Mouse (Mus musculus) heart, postnatal 14 days (tissue): ENCODE measurements around the gene Lypd9. TPM values are rescaled to one million over a fixed set of nuclear protein-coding genes. Genes with fewer than 3 reads are reported as not detected.
"Not testable (repeated sequence)": the region's sequence is repeated elsewhere in the genome, so short reads cannot be mapped to it uniquely, and the experiment has no call there.

Experiments
- DNase-seq, 2 experiments: peaks; one replicate each; pipeline ENCODE4 v3.0.0; 2021 to 2022
- intact Hi-C: fragments of 180-260 bp; cut with DNase I; formaldehyde crosslinking; loops from one replicate; pipeline ENCODE4 v1.15.1; 2025
- long read RNA-seq, 2 experiments: library from polyadenylated mRNA; stranded (forward); transcript quantifications; one replicate each; pipeline ENCODE4 v2.0.0; 2021
- total RNA-seq, 2 experiments: library from RNA; stranded (reverse); gene quantifications; 2 replicates each; pipeline ENCODE4 v1.2.3; 2021

The Lypd9 gene
- total RNA-seq: not detected
- long read RNA-seq, experiment 1: 0 reads
- long read RNA-seq, experiment 2: 0 reads

DNA sequence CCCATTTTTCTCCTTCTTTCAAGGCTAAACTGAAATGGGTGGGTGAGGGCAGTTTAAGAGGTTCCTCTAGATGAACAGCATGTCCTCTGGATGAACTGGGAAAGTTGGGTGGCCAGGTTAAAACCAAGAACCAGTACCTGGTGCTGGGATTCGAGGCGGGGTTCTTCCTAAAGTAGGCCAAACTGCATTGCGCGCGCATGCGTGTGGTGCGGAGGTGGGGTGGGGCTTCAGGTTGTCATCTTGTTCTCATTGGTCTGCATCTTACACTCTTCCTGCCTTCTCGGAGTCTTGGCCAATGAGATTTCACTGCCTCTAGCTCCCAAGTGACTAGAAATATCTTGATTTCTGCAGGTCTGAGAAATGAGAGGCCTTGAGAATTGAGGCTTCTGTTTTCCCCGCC is at the start of gene Lypd9:
Gene Lypd9, minus strand, starts transcription at position 165 of the 400 bp plus-strand sequence.
- intact Hi-C loops: no loop called here
- DNase-seq: no peak

DNA sequence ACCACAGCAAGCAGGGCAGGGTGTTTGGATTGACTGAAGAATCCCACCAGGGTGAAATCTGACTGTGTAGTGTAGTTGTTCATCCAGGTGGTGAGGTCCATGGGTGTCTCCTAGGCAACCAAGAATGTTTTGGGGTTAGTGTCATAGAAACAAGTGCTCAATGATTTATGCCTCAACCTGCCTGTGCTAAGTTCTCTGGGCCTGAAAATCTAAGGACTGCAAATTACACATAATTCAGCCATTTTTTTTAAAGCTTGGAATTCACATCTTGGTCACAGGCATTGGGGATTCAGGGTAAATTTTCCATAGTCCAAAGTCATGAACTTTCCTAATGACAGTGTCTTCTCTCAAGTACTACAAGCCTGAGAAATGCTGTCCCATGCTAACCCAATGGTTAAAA is 49.7 kb upstream of the Lypd9 start, which contains the start of gene Olfr331:
Gene Olfr331, minus strand, starts transcription at position 101 of the 400 bp plus-strand sequence.
- intact Hi-C loops: loop anchor here (5.0 kb wide), 1 partner anchor 100 kb away; no protein-coding TSS in a partner anchor
- DNase-seq: not testable (repeated sequence)

DNA sequence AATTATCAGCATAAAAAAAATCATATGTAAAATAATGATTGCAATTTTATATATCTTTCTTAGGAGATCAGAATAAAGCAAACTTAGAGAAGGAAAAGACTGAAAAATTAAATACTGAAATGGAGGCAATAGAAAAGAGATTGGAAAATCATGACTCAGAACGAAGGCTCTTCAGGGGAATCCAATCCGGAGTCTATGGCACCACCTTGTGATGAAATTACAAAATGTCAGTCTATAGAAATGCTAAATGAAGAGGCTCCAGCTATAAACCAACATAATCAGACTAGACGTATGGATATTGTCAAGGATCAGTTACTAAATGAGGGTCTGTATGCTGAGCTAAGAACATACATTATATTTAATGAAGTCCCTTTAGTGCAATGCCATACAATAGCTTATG is 46.6 kb upstream of the Lypd9 start:
- DNase-seq: peak in 1 of 2 experiments; percentile 3

DNA sequence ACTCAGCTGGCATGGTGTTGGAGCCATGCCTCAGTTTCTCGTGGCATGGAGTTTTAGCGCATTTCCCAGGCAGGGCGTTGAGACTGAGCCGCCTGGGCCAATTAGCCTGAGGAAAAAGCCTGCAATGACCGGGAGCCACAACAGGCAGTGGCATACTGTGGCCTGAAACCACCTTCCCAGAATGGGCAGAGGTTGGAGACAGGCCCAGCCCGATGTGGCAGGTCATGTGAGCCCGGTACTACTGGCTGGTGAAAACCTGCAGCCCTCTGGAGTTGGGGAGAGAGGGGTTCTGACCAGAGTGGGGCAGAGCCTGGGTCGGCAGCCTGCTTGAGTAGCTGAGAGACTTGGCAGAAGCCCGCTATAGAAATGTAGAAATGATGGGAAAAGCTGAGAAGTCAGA is 46.0 kb upstream of the Lypd9 start:
- intact Hi-C loops: loop anchor here (10.0 kb wide), 1 partner anchor 194 kb away; the partner anchor contains the start of gene Zfp692
- peak; percentile 30 to 59 for DNase-seq

More for the DNA sequence above, 46.6 kb upstream of the Lypd9 start:
- intact Hi-C loops: loop anchor here (10.0 kb wide), 1 partner anchor 194 kb away; the partner anchor contains the start of gene Zfp692

DNA sequence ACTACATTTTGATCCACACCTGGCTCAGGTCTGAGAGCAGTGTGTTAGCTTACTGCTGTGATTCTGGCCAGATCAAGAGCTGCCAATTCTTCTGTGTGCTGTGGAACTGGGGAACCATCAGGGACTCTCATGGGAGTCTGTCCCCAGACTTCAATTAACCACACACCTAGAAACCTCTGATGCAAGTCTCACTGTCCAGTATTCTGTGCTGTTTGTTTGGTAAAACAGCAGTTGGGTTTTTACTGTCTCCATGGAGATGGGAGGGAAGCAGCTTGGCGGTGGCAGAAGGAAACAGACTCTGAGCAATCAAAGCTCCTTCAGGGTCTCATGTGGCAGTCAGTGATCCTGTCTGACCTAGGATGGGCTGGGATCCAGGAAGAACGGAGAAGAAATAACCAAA is 39.7 kb upstream of the Lypd9 start, which contains the start of gene Olfr332:
Gene Olfr332, minus strand, starts transcription at position 101 of the 400 bp plus-strand sequence.
- intact Hi-C loops: loop anchor here (10.0 kb wide), 1 partner anchor 188 kb away; the partner anchor contains the start of gene Zfp692
- DNase-seq: no peak

DNA sequence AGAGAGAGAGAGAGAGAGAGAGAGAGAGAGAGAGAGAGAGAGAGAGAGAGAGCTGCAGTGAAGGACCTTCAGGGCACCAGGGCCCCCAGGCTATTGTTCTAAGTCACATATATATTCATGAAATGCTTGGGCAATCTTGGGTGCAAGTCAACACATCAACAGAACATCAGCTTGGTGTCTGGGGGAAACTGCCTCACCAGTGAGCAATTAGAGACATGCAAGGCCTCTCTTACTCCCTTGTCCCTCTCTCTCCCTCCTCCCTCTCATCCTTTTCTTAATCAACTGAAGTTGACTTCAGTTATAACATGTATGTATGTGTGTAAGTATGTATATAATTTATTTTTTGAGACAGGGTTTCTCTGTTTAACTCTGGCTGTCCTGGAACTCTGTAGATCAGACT is 9.4 kb upstream of the Lypd9 start, which contains the start of gene Olfr30:
Gene Olfr30, minus strand, starts transcription at position 101 of the 400 bp plus-strand sequence.
- intact Hi-C loops: no loop called here
- DNase-seq: no peak

DNA sequence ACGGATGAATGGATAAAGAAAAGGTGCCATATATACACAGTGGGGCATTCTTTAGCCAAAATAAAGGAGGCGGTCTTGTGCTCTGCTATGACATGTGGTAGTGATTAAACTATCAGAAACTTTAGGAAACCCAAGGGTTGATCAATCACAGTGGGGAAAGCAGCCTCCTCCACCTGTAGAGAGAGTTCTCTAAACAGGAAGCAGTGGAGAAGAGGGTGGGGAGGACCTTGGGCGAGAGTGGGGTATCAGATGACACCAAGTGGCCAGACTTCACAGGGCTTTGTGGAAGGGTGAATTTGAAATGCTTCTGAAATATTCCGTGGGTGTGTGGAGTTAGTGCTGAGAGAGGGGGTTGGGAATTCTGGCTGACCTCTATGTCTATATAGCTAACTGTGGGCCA is 869 bp upstream of the Lypd9 start:
- DNase-seq: no peak
- intact Hi-C loops: no loop called here

DNA sequence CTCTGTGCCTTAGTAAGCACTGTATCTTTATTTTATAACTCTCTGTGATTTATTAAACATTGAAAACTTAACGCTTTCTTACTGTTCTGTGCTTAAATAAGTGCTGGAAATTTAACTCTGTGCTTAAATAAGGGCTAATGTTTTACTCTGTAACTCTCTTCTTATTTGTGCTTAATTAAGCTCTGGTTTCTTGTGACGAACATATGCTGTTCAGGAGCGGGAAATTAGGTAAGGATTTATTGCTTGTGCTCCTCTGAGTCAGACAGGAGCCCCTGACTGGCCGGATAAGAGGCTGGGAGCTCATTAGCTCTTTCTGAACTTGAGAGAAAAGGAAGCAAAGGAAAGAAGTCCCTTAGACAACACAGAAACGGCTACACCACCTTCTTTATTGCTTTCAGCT is 14.9 kb downstream of the Lypd9 start:
- intact Hi-C loops: no loop called here
- DNase-seq: no peak

DNA sequence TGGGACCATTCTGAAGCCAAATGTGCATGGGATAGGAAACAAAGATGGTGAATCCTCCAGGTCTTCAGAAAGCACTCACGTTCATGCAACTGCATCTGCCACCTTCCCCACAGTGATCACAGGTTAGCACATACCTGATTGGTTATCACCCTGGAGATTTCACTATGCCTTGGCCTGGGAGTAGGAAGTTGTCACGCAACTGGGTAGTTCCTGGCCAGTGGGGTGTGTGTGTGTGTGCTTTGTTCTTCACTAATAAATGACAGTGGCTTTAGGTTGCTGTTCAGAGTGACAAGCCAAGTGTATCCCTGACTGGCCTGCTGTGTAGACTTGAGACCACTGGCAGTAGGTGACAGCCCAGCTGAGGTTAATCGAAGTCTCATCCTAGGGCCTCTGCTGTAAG is 20.5 kb downstream of the Lypd9 start, which contains the start of gene Gm12253:
Gene Gm12253, plus strand, starts transcription at position 301 of the 400 bp plus-strand sequence.
- intact Hi-C loops: no loop called here

DNA sequence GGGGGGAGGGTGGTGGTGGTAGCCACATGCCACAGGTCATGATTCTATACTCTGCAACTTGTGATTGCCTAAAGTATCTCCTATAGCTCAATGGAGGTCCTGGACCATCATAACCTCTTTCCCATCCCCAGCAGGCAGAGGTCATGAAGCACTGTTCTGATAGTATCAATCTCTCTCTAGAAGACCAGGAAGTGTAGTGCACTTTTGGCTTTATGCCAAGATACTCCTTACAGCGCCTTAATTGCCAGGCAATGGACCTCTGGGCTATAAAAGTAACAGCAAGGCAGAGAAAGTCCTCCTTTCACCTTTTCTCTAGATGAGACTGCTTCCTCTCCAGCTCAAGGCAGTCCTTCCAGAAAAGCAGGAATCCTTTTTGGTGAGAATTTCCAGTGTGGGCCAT is 31.9 kb downstream of the Lypd9 start, which contains the start of gene 1810065E05Rik:
Gene 1810065E05Rik, plus strand, starts transcription at position 297 of the 400 bp plus-strand sequence.
- intact Hi-C loops: no loop called here
- DNase-seq: no peak

More for the DNA sequence above, 20.5 kb downstream of the Lypd9 start, which contains the start of gene Gm12253:
- no peak for DNase-seq

DNA sequence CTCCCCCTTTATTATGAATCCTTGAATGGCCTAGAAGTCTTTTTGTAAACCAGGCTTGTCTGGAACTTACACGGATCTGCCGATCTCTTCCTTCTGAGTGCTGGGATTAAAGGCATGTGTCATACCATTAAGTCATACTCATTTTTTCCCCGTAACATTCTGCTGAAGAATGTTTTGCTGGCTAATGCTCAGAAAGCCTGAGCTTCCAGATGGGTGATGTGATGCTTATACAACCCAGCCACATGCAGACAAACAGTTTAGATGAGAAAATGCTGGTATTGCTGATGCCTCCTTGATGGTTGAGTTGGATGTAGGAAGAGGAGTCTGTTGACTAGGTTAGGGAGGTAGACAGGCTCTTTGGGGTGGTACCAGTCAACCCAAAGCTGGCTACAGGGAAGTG is 34.4 kb downstream of the Lypd9 start:
- peak in 1 of 2 experiments; percentile 14 for DNase-seq
- intact Hi-C loops: no loop called here

DNA sequence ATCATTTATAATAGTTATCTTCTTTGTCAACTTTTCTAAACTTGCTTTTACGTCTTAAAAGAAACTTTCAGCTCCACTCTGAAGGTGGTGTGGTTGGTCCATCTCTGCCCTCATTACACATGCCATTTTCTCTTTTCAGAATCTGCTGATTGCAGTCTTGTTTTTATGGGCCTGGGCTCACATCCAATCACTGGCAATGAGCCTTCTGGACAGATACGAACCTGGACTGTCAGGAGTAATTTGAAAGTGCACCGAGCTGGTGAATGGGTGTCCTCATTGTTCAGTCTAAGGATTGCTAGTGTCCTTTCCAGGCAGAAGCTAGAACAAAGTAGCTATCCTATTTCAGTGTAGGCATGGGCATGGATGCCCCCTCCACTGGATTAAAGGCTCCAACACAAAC is 44.7 kb downstream of the Lypd9 start:
- no peak for DNase-seq
- intact Hi-C loops: no loop called here

DNA sequence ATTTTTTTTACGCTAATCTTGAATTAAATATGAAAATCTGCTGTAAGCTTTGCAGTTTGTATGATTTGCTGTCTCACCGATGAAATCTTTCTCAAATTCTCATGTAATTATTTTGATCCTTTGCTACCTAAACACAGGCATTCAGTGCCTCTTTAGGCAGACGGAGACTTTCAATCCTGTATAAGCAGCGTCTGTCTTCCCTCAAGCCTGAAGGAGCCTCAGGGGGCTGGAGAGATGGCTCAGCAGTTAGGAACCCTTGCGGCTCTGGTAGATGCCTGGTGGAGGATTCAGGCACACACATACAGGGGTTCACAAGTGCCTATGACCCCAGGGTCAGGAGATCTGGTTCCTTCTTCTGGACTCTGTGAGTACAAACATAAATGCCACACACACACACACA is 52.1 kb downstream of the Lypd9 start:
- intact Hi-C loops: loop anchor here (5.0 kb wide), 3 partner anchors 98 to 187 kb away; partner anchors contain the start of gene Olfr331
- no peak for DNase-seq

DNA sequence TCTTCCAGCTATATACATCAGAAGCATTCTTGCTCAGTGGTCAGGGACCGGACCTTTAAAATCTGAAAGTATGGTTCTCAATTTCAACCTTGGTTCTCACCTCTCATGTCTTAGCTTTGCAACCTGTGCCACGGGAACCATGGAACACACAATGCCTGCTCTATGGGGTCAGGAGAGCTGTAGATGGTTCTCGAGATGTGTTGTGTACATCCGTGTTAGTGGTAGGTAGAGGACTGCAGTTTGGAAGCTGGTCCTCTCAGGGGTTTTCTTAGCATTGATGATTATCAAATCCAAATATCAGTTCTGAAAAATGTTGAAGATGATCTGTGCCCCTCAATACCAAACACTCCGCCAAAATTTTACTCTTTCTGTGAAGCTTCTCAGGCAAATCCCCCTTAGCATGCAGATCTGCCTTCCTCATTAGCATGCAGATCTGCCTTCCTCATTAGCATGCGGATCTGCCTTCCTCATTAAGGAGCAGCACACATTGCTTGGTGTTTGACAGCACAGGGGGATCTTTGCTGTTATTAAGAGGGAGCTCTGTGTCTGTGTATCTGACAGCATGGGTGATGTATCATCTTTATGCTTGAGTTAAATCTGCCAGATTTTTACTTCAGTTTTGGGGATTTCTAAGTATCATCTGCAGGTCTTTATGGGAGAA is 52.6 kb downstream of the Lypd9 start:
- DNase-seq: no peak
- intact Hi-C loops: loop anchor here (5.0 kb wide), 3 partner anchors 98 to 187 kb away; partner anchors contain the start of gene Olfr331

Other genes starting within 250 kb of the Lypd9 start
- not detected for gene 4930438A08Rik, start 178.1 kb downstream of the Lypd9 start, total RNA-seq
- 1 to 10 TPM; 3.9 to 4.7 TPM for gene Zfp692, start 145.9 kb downstream of the Lypd9 start, total RNA-seq
- 10 to 100 TPM; 48.9 to 53.1 TPM for gene Zfp672, start 122.6 kb downstream of the Lypd9 start, total RNA-seq
- gene Sh3bp5l, start 122.2 kb downstream of the Lypd9 start, total RNA-seq: 10 to 100 TPM; 45.6 to 49.5 TPM
- gene Lypd8, start 73.9 kb downstream of the Lypd9 start, total RNA-seq: not detected
- not detected for gene 1810065E05Rik, start 31.8 kb downstream of the Lypd9 start, total RNA-seq
- not detected for gene Gm12253, start 20.4 kb downstream of the Lypd9 start, total RNA-seq
- not detected for gene Olfr30, start 9.3 kb upstream of the Lypd9 start, total RNA-seq
- not detected for gene Olfr332, start 39.6 kb upstream of the Lypd9 start, total RNA-seq
- not detected for gene Olfr331, start 49.6 kb upstream of the Lypd9 start, total RNA-seq
- not detected for gene Olfr330, start 81.9 kb upstream of the Lypd9 start, total RNA-seq
- not detected for gene Olfr329-ps, start 93.5 kb upstream of the Lypd9 start, total RNA-seq
- gene Olfr328, start 102.7 kb upstream of the Lypd9 start, total RNA-seq: under 1 TPM; 0.10 to 0.12 TPM
- not detected for gene Olfr224, start 117.6 kb upstream of the Lypd9 start, total RNA-seq
- gene Olfr325, start 124.8 kb upstream of the Lypd9 start, total RNA-seq: not detected
- gene Olfr324, start 142.2 kb upstream of the Lypd9 start, total RNA-seq: not detected
- gene 2210407C18Rik, start 163.2 kb upstream of the Lypd9 start, total RNA-seq: 10 to 100 TPM in 1 of 2 experiments, 1 to 10 TPM in 1; 7.4 to 10.7 TPM
- not detected for gene Olfr323, start 177.6 kb upstream of the Lypd9 start, total RNA-seq
- gene Trim58, start 187.5 kb upstream of the Lypd9 start, total RNA-seq: under 1 TPM in 1 of 2 experiments, not detected in 1; 0.17 TPM
- not detected for gene Olfr322, start 205.9 kb upstream of the Lypd9 start, total RNA-seq
- gene Olfr320, start 228.2 kb upstream of the Lypd9 start, total RNA-seq: not detected
- not detected for gene Olfr319, start 246.2 kb upstream of the Lypd9 start, total RNA-seq